ENCODE assay signal across 16 mouse cellular contexts in genomic region chr5:50024097-50024496, GRCm38 (mm10). TPM values are rescaled to one million over a fixed set of nuclear protein-coding genes. Genes with fewer than 3 reads are reported as not detected.
"Had no signal": no experiment of that assay in that cellular context is flagged by ENCODE, and none has a peak within 500 bp of the region (broad histone marks: within the 10 kb centered on the region; RNA-seq: fewer than 3 reads in every experiment).

No protein-coding gene starts in this region.

- H3K4me2 ChIP-seq: neural tube, embryonic 15.5 days had no signal

- H3K4me3 ChIP-seq: left cerebral cortex, adult 2 months; midbrain, embryonic 10.5 days; myocyte; neural tube, embryonic 15.5 days had no signal

- H3K9me3 ChIP-seq: midbrain, embryonic 10.5 days; neural tube, embryonic 15.5 days had no signal

- H3K27ac ChIP-seq: left cerebral cortex, adult 2 months; midbrain, embryonic 10.5 days; neural tube, embryonic 15.5 days; stomach, postnatal 0 days had no signal

- H3K27me3 ChIP-seq: neural tube, embryonic 15.5 days had no signal

- ATAC-seq: inflammation-experienced regulatory T-cells, adult 6 months; intestine, postnatal 0 days; lung, postnatal 0 days had no signal

- DNase-seq: kidney, adult 8-10 months; kidney, postnatal 25 days; lung, postnatal 4 days; midbrain, embryonic 14.5 days; right cerebral cortex, adult 18-20 months; right cerebral cortex, postnatal 25 days; thymus, adult 18-20 months; thymus, postnatal 14 days had no signal

- H3K9ac ChIP-seq: neural tube, embryonic 15.5 days had no signal

- H3K36me3 ChIP-seq: neural tube, embryonic 15.5 days had no signal

RNA-seq across cellular contexts. Expression of gene Adgra3, which starts 34.7 kb away (rescaled TPM):
- polyA plus RNA-seq: inflammation-experienced regulatory T-cells, adult 6 months had no signal
